Mouse (Mus musculus): ENCODE measurements around the gene Zc3h4. TPM values are rescaled to one million over a fixed set of nuclear protein-coding genes. Genes with fewer than 3 reads are reported as not detected.

Zc3h4 gene
- total and polyA plus RNA-seq, 3 experiments: 32.9 to 71.8 (median 59.4) TPM

DNA sequence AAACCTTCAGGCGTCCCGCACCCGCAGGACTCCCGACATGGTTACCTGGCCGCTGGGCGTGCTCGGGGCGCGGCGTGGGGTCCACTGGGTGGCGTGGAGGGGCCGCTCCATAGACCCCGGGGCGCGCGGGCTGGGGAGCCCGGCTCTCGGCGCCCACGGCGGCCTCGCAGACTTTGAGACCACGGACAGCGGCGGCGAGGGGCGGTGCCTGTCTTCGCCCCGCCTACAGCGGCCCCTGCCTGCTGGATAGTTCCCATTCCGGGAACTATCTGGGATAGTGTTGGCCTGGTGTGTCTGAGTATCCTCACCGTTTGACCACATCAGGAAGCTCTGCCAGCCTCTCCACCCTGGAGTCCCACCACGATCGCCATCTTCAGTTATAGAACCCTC is 75.9 kb downstream of the Zc3h4 start:
- no peak overlapping the region for H3K27ac ChIP-seq (ENCODE audit: control insufficient read depth, low read depth, low read length)
- no peak for DNase-seq (ENCODE audit: low read depth, low spot score)
- no peak overlapping the region for H3K9ac ChIP-seq (ENCODE audit: control insufficient read depth, low read depth, low read length, poor library complexity, severe bottlenecking)
- H3K27me3 ChIP-seq (ENCODE audit: control insufficient read depth in 1 of 2, insufficient read depth in 2 of 2, low read length in 2 of 2): peaks cover 0 to 5% of the 10 kb centered on the region in 2 experiments; a peak in 2 of 4 replicates
- H3K36me3 ChIP-seq (ENCODE audit: control insufficient read depth in 1 of 2, insufficient read depth in 2 of 2, low read length in 2 of 2): no peaks in the 10 kb centered on the region
- TF ChIP-seq CHD1 (IDR thresholded peaks at IDR 0.05; ENCODE audit: low read depth, low read length) (no peak), NRF1 (IDR thresholded peaks at IDR 0.05; ENCODE audit: insufficient read depth, low read depth, low read length, poor library complexity, severe bottlenecking) (no peak)
- no peaks in the 10 kb centered on the region for H3K79me2 ChIP-seq (ENCODE audit: control insufficient read depth, insufficient read depth, low read length, poor library complexity)
- H3K4me1 ChIP-seq (ENCODE audit: control insufficient read depth in 1 of 2, insufficient read depth in 2 of 2, low read length in 2 of 2): no peaks in the 10 kb centered on the region
- no peaks in the 10 kb centered on the region for H3K9me3 ChIP-seq (replicated peaks; ENCODE audit: insufficient read depth, low read length)
- H3K4me3 ChIP-seq (ENCODE audit: control insufficient read depth in 1 of 2, insufficient read depth in 1 of 2, low read depth in 2 of 2, low read length in 2 of 2): no peak overlapping the region

DNA sequence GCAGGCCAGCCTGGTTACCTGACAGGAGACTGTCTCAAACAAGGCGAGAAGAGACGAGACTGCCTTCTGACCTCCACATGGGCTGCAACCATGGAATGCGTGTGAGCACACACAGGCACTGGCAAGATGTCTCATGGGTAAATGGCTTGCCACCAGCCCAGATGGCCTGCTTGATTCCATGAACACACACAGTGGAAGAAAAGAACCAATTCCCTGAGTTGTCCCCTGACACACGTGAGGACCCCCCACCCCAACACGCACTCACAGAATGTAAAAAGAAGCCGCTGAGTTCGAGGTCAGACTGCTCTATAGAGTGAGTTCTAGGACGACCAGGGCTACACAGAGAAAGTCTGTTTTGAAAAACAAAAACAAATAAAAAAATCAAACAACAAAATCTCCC is 76.9 kb downstream of the Zc3h4 start, which contains the start of gene Npas1:
TSS of gene Npas1 (minus strand) at position 101 of the 400 bp plus-strand sequence.
- H3K36me3 ChIP-seq (ENCODE audit: control insufficient read depth in 1 of 2, insufficient read depth in 2 of 2, low read length in 2 of 2): no peaks in the 10 kb centered on the region
- no peak within 1 kb of the TSS for H3K27ac ChIP-seq (ENCODE audit: control insufficient read depth, low read depth, low read length)
- H3K4me3 ChIP-seq (ENCODE audit: control insufficient read depth in 1 of 2, insufficient read depth in 1 of 2, low read depth in 2 of 2, low read length in 2 of 2): no peak within 1 kb of the TSS
- no peak within 1 kb of the TSS for H3K9ac ChIP-seq (ENCODE audit: control insufficient read depth, low read depth, low read length, poor library complexity, severe bottlenecking)
- H3K9me3 ChIP-seq (replicated peaks; ENCODE audit: insufficient read depth, low read length): no peaks in the 10 kb centered on the region
- no peaks in the 10 kb centered on the region for H3K79me2 ChIP-seq (ENCODE audit: control insufficient read depth, insufficient read depth, low read length, poor library complexity)
- H3K27me3 ChIP-seq (ENCODE audit: control insufficient read depth in 1 of 2, insufficient read depth in 2 of 2, low read length in 2 of 2): peaks cover 0 to 5% of the 10 kb centered on the region in 2 experiments; a peak in 2 of 4 replicates
- TF ChIP-seq NRF1 (IDR thresholded peaks at IDR 0.05; ENCODE audit: insufficient read depth, low read depth, low read length, poor library complexity, severe bottlenecking) (no peak), MXI1 (IDR thresholded peaks at IDR 0.05; ENCODE audit: low read depth, low read length) (no peak), POLR2AphosphoS5 (IDR thresholded peaks at IDR 0.05; ENCODE audit: borderline replicate concordance, low read depth, low read length) (no peak), CTCF (IDR thresholded peaks at IDR 0.05 in 2 of 3, conservative IDR thresholded peaks at IDR 0.05 in 1 of 3; ENCODE audit: control insufficient read depth in 1 of 3, insufficient read depth in 1 of 3, low read depth in 2 of 3, low read length in 3 of 3, poor library complexity in 1 of 3, severe bottlenecking in 1 of 3) (no peak), BHLHE40 (IDR thresholded peaks at IDR 0.05; ENCODE audit: borderline replicate concordance, low read depth, low read length) (no peak), UBTF (IDR thresholded peaks at IDR 0.05; ENCODE audit: borderline replicate concordance, insufficient read depth, low read depth, low read length) (no peak), TAL1 (IDR thresholded peaks at IDR 0.05; ENCODE audit: low read length) (no peak), MAX (IDR thresholded peaks at IDR 0.05; ENCODE audit: low read length) (no peak), POLR2AphosphoS2 (IDR thresholded peaks at IDR 0.05; ENCODE audit: low read length) (no peak), RCOR1 (IDR thresholded peaks at IDR 0.05; ENCODE audit: low read depth, low read length) (no peak), MYC (IDR thresholded peaks at IDR 0.05; ENCODE audit: low read depth, low read length) (no peak), HCFC1 (IDR thresholded peaks at IDR 0.05; ENCODE audit: low read depth, low read length) (no peak), TCF12 (IDR thresholded peaks at IDR 0.05; ENCODE audit: low read depth, low read length) (no peak), ELF1 (IDR thresholded peaks at IDR 0.05; ENCODE audit: low read depth, low read length) (no peak), JUND (IDR thresholded peaks at IDR 0.05; ENCODE audit: low read depth, low read length) (no peak), EP300 (IDR thresholded peaks at IDR 0.05; ENCODE audit: low read depth in 1 of 2, low read length in 2 of 2) (no peak), E2F4 (IDR thresholded peaks at IDR 0.05; ENCODE audit: borderline replicate concordance, low read depth, low read length) (no peak), MEF2A (IDR thresholded peaks at IDR 0.05; ENCODE audit: extremely low read depth, insufficient replicate concordance, low read depth, low read length, poor library complexity, severe bottlenecking) (no peak), MYB (IDR thresholded peaks at IDR 0.05; ENCODE audit: low read depth, low read length) (no peak), NELFE (IDR thresholded peaks at IDR 0.05; ENCODE audit: low read depth, low read length) (no peak)
- DNase-seq (ENCODE audit: low read depth, low spot score): no peak
- H3K4me1 ChIP-seq (ENCODE audit: control insufficient read depth in 1 of 2, insufficient read depth in 2 of 2, low read length in 2 of 2): no peaks in the 10 kb centered on the region

Other genes with a start within 250 kb of the Zc3h4 start
- 3.8 and 4.8 TPM in 2 replicates for gene Meis3, start 225.8 kb upstream of the Zc3h4 start, total RNA-seq (2012; rRNA removed)
- 10 to 100 TPM in 1 of 2 experiments, not detected in 1; 14.9 TPM for gene Meis3, start 225.8 kb upstream of the Zc3h4 start, polyA plus RNA-seq (2012; ENCODE audit: insufficient read depth in 1 of 2, insufficient read length in 2 of 2, low read depth in 1 of 2, low replicate concordance in 2 of 2, missing spikeins in 1 of 2)
- 5.8 and 6.0 TPM in 2 replicates for gene Dhx34, start 178.9 kb upstream of the Zc3h4 start, total RNA-seq (2012; rRNA removed)
- 10 to 100 TPM in 1 of 2 experiments, not detected in 1; 13.6 TPM for gene Dhx34, start 178.9 kb upstream of the Zc3h4 start, polyA plus RNA-seq (2012; ENCODE audit: insufficient read depth in 1 of 2, insufficient read length in 2 of 2, low read depth in 1 of 2, low replicate concordance in 2 of 2, missing spikeins in 1 of 2)
- gene C5ar2, start 156.8 kb upstream of the Zc3h4 start, total RNA-seq (2012; rRNA removed): 0.92 and 1.7 TPM in 2 replicates
- gene C5ar2, start 156.8 kb upstream of the Zc3h4 start, polyA plus RNA-seq (2012; ENCODE audit: insufficient read depth in 1 of 2, insufficient read length in 2 of 2, low read depth in 1 of 2, low replicate concordance in 2 of 2, missing spikeins in 1 of 2): under 1 TPM in 1 of 2 experiments, not detected in 1; 0.49 TPM
- gene C5ar1, start 141.4 kb upstream of the Zc3h4 start, total RNA-seq (2012; rRNA removed): not detected in 2 replicates
- not detected for gene C5ar1, start 141.4 kb upstream of the Zc3h4 start, polyA plus RNA-seq (2012; ENCODE audit: insufficient read depth in 1 of 2, insufficient read length in 2 of 2, low read depth in 1 of 2, low replicate concordance in 2 of 2, missing spikeins in 1 of 2)
- 38.0 and 50.7 TPM in 2 replicates for gene Inafm1, start 127.3 kb upstream of the Zc3h4 start, total RNA-seq (2012; rRNA removed)
- 10 to 100 TPM in 1 of 2 experiments, not detected in 1; 87.6 TPM for gene Inafm1, start 127.3 kb upstream of the Zc3h4 start, polyA plus RNA-seq (2012; ENCODE audit: insufficient read depth in 1 of 2, insufficient read length in 2 of 2, low read depth in 1 of 2, low replicate concordance in 2 of 2, missing spikeins in 1 of 2)
- gene Ccdc9, start 114.1 kb upstream of the Zc3h4 start, total RNA-seq (2012; rRNA removed): 57.4 and 63.6 TPM in 2 replicates
- 10 to 100 TPM in 1 of 2 experiments, not detected in 1; 97.1 TPM for gene Ccdc9, start 114.1 kb upstream of the Zc3h4 start, polyA plus RNA-seq (2012; ENCODE audit: insufficient read depth in 1 of 2, insufficient read length in 2 of 2, low read depth in 1 of 2, low replicate concordance in 2 of 2, missing spikeins in 1 of 2)
- 2.9 and 4.4 TPM in 2 replicates for gene Bbc3, start 92.5 kb upstream of the Zc3h4 start, total RNA-seq (2012; rRNA removed)
- 1 to 10 TPM in 1 of 2 experiments, not detected in 1; 9.3 TPM for gene Bbc3, start 92.5 kb upstream of the Zc3h4 start, polyA plus RNA-seq (2012; ENCODE audit: insufficient read depth in 1 of 2, insufficient read length in 2 of 2, low read depth in 1 of 2, low replicate concordance in 2 of 2, missing spikeins in 1 of 2)
- 182 and 187 TPM in 2 replicates for gene Sae1, start 13.1 kb upstream of the Zc3h4 start, total RNA-seq (2012; rRNA removed)
- 100 to 1,000 TPM in 1 of 2 experiments, not detected in 1; 287 TPM for gene Sae1, start 13.1 kb upstream of the Zc3h4 start, polyA plus RNA-seq (2012; ENCODE audit: insufficient read depth in 1 of 2, insufficient read length in 2 of 2, low read depth in 1 of 2, low replicate concordance in 2 of 2, missing spikeins in 1 of 2)
- 90.1 and 90.8 TPM in 2 replicates for gene Tmem160, start 51.9 kb downstream of the Zc3h4 start, total RNA-seq (2012; rRNA removed)
- 10 to 100 TPM in 1 of 2 experiments, not detected in 1; 73.3 TPM for gene Tmem160, start 51.9 kb downstream of the Zc3h4 start, polyA plus RNA-seq (2012; ENCODE audit: insufficient read depth in 1 of 2, insufficient read length in 2 of 2, low read depth in 1 of 2, low replicate concordance in 2 of 2, missing spikeins in 1 of 2)
- 0.08 and 0.16 TPM in 2 replicates for gene Npas1, start 76.8 kb downstream of the Zc3h4 start, total RNA-seq (2012; rRNA removed)
- 1 to 10 TPM in 1 of 2 experiments, not detected in 1; 1.3 TPM for gene Npas1, start 76.8 kb downstream of the Zc3h4 start, polyA plus RNA-seq (2012; ENCODE audit: insufficient read depth in 1 of 2, insufficient read length in 2 of 2, low read depth in 1 of 2, low replicate concordance in 2 of 2, missing spikeins in 1 of 2)
- gene Arhgap35, start 214.1 kb downstream of the Zc3h4 start, total RNA-seq (2012; rRNA removed): 6.7 and 7.4 TPM in 2 replicates
- 10 to 100 TPM in 1 of 2 experiments, not detected in 1; 13.4 TPM for gene Arhgap35, start 214.1 kb downstream of the Zc3h4 start, polyA plus RNA-seq (2012; ENCODE audit: insufficient read depth in 1 of 2, insufficient read length in 2 of 2, low read depth in 1 of 2, low replicate concordance in 2 of 2, missing spikeins in 1 of 2)